Comparison of ENCODE assay signal across 27 mouse cellular contexts in the genomic region with DNA sequence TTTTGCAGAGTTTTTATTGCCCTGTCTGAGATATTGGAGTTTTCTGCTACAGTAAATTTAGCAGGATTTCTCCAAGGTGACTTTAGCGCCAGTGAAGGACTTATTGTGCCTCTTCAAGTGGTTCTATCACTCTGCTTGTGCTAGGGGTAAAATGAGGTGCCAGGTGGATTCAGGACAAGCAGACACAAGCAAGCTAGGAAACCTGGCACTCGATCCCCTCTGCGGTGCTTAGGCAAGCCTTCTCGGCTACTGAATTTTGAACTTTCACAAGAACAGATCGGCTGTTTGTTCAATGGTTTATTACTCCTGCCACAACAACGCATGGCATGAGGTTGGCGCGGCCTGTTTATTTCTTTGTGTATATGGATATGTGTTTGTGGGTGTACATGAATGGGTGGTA.
"Had no signal": no experiment of that assay in that cellular context is flagged by ENCODE, and none has a peak within 500 bp of the region (broad histone marks: within the 10 kb centered on the region; RNA-seq: fewer than 3 reads in every experiment).

No protein-coding gene starts in this region.

- H3K27ac ChIP-seq: left cerebral cortex, adult 2 months; limb, embryonic 10.5 days; limb, embryonic 12.5 days; limb, embryonic 13.5 days; limb, embryonic 15.5 days; liver, embryonic 12.5 days; liver, embryonic 13.5 days; liver, embryonic 14.5 days; liver, embryonic 15.5 days; lung, embryonic 15.5 days; macrophage; midbrain, embryonic 10.5 days; midbrain, embryonic 12.5 days; midbrain, embryonic 13.5 days; midbrain, embryonic 15.5 days had no signal

- H3K9ac ChIP-seq: limb, embryonic 12.5 days; limb, embryonic 13.5 days; limb, embryonic 15.5 days; liver, embryonic 12.5 days; liver, embryonic 13.5 days; liver, embryonic 14.5 days; liver, embryonic 15.5 days; liver, postnatal 0 days; lung, embryonic 14.5 days; lung, embryonic 15.5 days; midbrain, embryonic 12.5 days; midbrain, embryonic 13.5 days; midbrain, embryonic 15.5 days had no signal

- H3K4me1 ChIP-seq: limb, embryonic 10.5 days; limb, embryonic 12.5 days; limb, embryonic 13.5 days; liver, embryonic 12.5 days; liver, embryonic 13.5 days; liver, embryonic 15.5 days; lung, embryonic 15.5 days; midbrain, embryonic 10.5 days; midbrain, embryonic 12.5 days; midbrain, embryonic 13.5 days; midbrain, embryonic 15.5 days had no signal

- DNase-seq: left cerebral cortex, postnatal 4 days; liver, embryonic 13.5 days; liver, postnatal 0 days; lung, adult 18-20 months; lung, adult 2 months; lung, embryonic 14.5 days; lung, postnatal 10 days; lung, postnatal 14 days; lung, postnatal 36 days; lung, postnatal 4 days; midbrain, embryonic 14.5 days had no signal

- H3K27me3 ChIP-seq: limb, embryonic 12.5 days; limb, embryonic 13.5 days; limb, embryonic 15.5 days; liver, embryonic 12.5 days; liver, embryonic 13.5 days; liver, embryonic 15.5 days; lung, embryonic 15.5 days; megakaryocyte, embryonic 14.5 days; midbrain, embryonic 12.5 days; midbrain, embryonic 13.5 days; midbrain, embryonic 15.5 days had no signal

- H3K4me3 ChIP-seq: left cerebral cortex, adult 2 months; limb, embryonic 10.5 days; limb, embryonic 12.5 days; limb, embryonic 13.5 days; limb, embryonic 15.5 days; liver, embryonic 12.5 days; liver, embryonic 13.5 days; liver, embryonic 15.5 days; lung, embryonic 15.5 days; megakaryocyte, embryonic 14.5 days; midbrain, embryonic 10.5 days; midbrain, embryonic 12.5 days; midbrain, embryonic 13.5 days; midbrain, embryonic 15.5 days; myocyte had no signal

- H3K36me3 ChIP-seq: limb, embryonic 10.5 days; limb, embryonic 12.5 days; limb, embryonic 13.5 days; limb, embryonic 15.5 days; liver, embryonic 12.5 days; liver, embryonic 13.5 days; liver, embryonic 15.5 days; lung, embryonic 15.5 days; midbrain, embryonic 10.5 days; midbrain, embryonic 12.5 days; midbrain, embryonic 13.5 days; midbrain, embryonic 15.5 days had no signal
